Mouse (Mus musculus) E14TG2a.4 (cell line): Measurements from ENCODE around the gene Gm266.
A peak's percentile ranks its signal among the peaks of the same experiment; 100 is the strongest.

Experiments used
- H3K27me3 ChIP-seq: 2 replicates; pipeline ENCODE4 v1.6.1; 2014; ENCODE audit warnings: low read length, control low read depth; ENCODE audit not compliant: insufficient read depth
- H3K36me3 ChIP-seq: 2 replicates; pipeline ENCODE4 v1.6.1; 2014; ENCODE audit warnings: low read length, control low read depth; ENCODE audit not compliant: insufficient read depth
- H3K4me1 ChIP-seq: replicated peaks from 2 replicates; pipeline ENCODE4 v1.6.1; 2014; ENCODE audit warnings: low read depth, low read length, control low read depth
- H3K4me3 ChIP-seq: replicated peaks from 2 replicates; pipeline ENCODE4 v1.5.1; 2014; ENCODE audit warnings: mild to moderate bottlenecking, low read length
- H3K9me3 ChIP-seq: 2 replicates; pipeline ENCODE4 v1.6.1; 2014; ENCODE audit warnings: low read length, control low read depth
- CTCF ChIP-seq: conservative IDR thresholded peaks from 2 replicates; pipeline ENCODE4 v1.5.1; 2014; ENCODE audit warnings: low read length
- NANOG ChIP-seq: IDR thresholded peaks from 2 replicates; pipeline ENCODE4 v1.6.1; 2014; ENCODE audit warnings: borderline replicate concordance, low read length, mixed read lengths
- POU5F1 ChIP-seq: IDR thresholded peaks from 2 replicates; pipeline ENCODE4 v1.6.1; 2014; ENCODE audit warnings: low read length, borderline replicate concordance

Gene Gm266

GRCm38 (mm10) chr12:111485652-111486306, at the start of gene Gm266:
TSS of gene Gm266 (minus strand) at chr12:111485823.
- Histone ChIP-seq H3K4me1 (peaks cover 17% of the 10 kb centered on the region), H3K27me3 (peaks cover 89% of the 10 kb centered on the region), H3K36me3 (no peaks in the 10 kb centered on the region), H3K9me3 (no peaks in the 10 kb centered on the region), H3K4me3 (peak within 1 kb of the TSS; percentile 75)
- no peak for TF ChIP-seq POU5F1
- TF ChIP-seq NANOG: no peak
- TF ChIP-seq CTCF: no peak

- Histone ChIP-seq H3K27me3 (peaks cover 3% of the 10 kb centered on the region; the same call in 1 of the 2 replicates), H3K9me3 (no peaks in the 10 kb centered on the region), H3K36me3 (peaks cover 21% of the 10 kb centered on the region), H3K4me3 (no peak overlapping the region), H3K4me1 (peaks cover 51% of the 10 kb centered on the region)
- TF ChIP-seq POU5F1 (no peak), CTCF (no peak), NANOG (no peak)
Observed at GRCm38 (mm10) chr12:111535281-111535680, 49.7 kb upstream of the Gm266 start.

GRCm38 (mm10) chr12:111533096-111533794, 47.6 kb upstream of the Gm266 start:
- Histone ChIP-seq H3K27me3 (no peaks in the 10 kb centered on the region), H3K4me1 (peaks cover 44% of the 10 kb centered on the region)

GRCm38 (mm10) chr12:111529192-111529591, 43.6 kb upstream of the Gm266 start:
- Histone ChIP-seq H3K27me3 (peaks cover 3% of the 10 kb centered on the region; the same call in 1 of the 2 replicates), H3K9me3 (no peaks in the 10 kb centered on the region), H3K4me3 (no peak overlapping the region), H3K4me1 (peaks cover 22% of the 10 kb centered on the region), H3K36me3 (no peaks in the 10 kb centered on the region)
- no peak for TF ChIP-seq POU5F1

More at GRCm38 (mm10) chr12:111533096-111533794, 47.6 kb upstream of the Gm266 start:
- Histone ChIP-seq H3K36me3 (peaks cover 5% of the 10 kb centered on the region; the same call in 1 of the 2 replicates), H3K4me3 (no peak overlapping the region), H3K9me3 (no peaks in the 10 kb centered on the region)
- TF ChIP-seq CTCF: no peak
- no peak for TF ChIP-seq NANOG
- TF ChIP-seq POU5F1: no peak

- no peak overlapping the region for H3K4me3 ChIP-seq
- peaks cover 12% of the 10 kb centered on the region for H3K4me1 ChIP-seq
- H3K9me3 ChIP-seq: no peaks in the 10 kb centered on the region
- peaks cover 7% of the 10 kb centered on the region for H3K27me3 ChIP-seq
- TF ChIP-seq NANOG (no peak), POU5F1 (no peak), CTCF (no peak)
- no peaks in the 10 kb centered on the region for H3K36me3 ChIP-seq
Observed at GRCm38 (mm10) chr12:111527643-111528281, 42.1 kb upstream of the Gm266 start.

GRCm38 (mm10) chr12:111524883-111525282, 39.3 kb upstream of the Gm266 start:
- H3K9me3 ChIP-seq: peaks cover 6% of the 10 kb centered on the region; the same call in 1 of the 2 replicates
- TF ChIP-seq POU5F1 (no peak), NANOG (no peak), CTCF (no peak)
- H3K4me1 ChIP-seq: peaks cover 16% of the 10 kb centered on the region
- H3K36me3 ChIP-seq: no peaks in the 10 kb centered on the region
- H3K27me3 ChIP-seq: peaks cover 7% of the 10 kb centered on the region
- no peak overlapping the region for H3K4me3 ChIP-seq

- Histone ChIP-seq H3K9me3 (peaks cover 6% of the 10 kb centered on the region; the same call in 1 of the 2 replicates), H3K4me1 (peaks cover 16% of the 10 kb centered on the region), H3K36me3 (no peaks in the 10 kb centered on the region), H3K27me3 (peaks cover 7% of the 10 kb centered on the region), H3K4me3 (no peak overlapping the region)
- no peak for TF ChIP-seq NANOG
- no peak for TF ChIP-seq CTCF
- TF ChIP-seq POU5F1: no peak
Observed at GRCm38 (mm10) chr12:111524469-111524868, 38.8 kb upstream of the Gm266 start.

GRCm38 (mm10) chr12:111520994-111521393, 35.4 kb upstream of the Gm266 start:
- TF ChIP-seq NANOG: no peak
- Histone ChIP-seq H3K36me3 (no peaks in the 10 kb centered on the region), H3K27me3 (peaks cover 4% of the 10 kb centered on the region; the same call in 1 of the 2 replicates), H3K4me1 (peaks cover 7% of the 10 kb centered on the region), H3K4me3 (no peak overlapping the region), H3K9me3 (peaks cover 12% of the 10 kb centered on the region)
